Mouse (Mus musculus) forebrain, embryonic 13.5 days (tissue): ENCODE measurements around the gene Ndufs4. TPM values are rescaled to one million over a fixed set of nuclear protein-coding genes. Genes with fewer than 3 reads are reported as not detected.

Source experiments
- ATAC-seq: fragments of 200-750 bp; cut with Nextera tagmentation; 2 replicates; pipeline ENCODE4 v1.8.0; 2017
- H3K27ac ChIP-seq: fragments of 300-500 bp; sonication (generic); 2 replicates; pipeline ENCODE4 v1.5.1; 2015; ENCODE audit warnings: inconsistent platforms, mild to moderate bottlenecking, moderate library complexity
- H3K27me3 ChIP-seq: fragments of 300-500 bp; sonication (generic); 2 replicates; pipeline ENCODE4 v1.6.1; 2015; ENCODE audit warnings: mild to moderate bottlenecking, inconsistent platforms
- H3K36me3 ChIP-seq: fragments of 300-500 bp; sonication (generic); 2 replicates; pipeline ENCODE4 v1.6.1; 2015; ENCODE audit warnings: mild to moderate bottlenecking, inconsistent platforms; ENCODE audit not compliant: poor library complexity, severe bottlenecking
- H3K4me1 ChIP-seq: fragments of 300-500 bp; sonication (generic); 2 replicates; pipeline ENCODE4 v1.6.1; 2015; ENCODE audit warnings: inconsistent platforms
- H3K4me2 ChIP-seq: fragments of 300-500 bp; sonication (generic); 2 replicates; pipeline ENCODE4 v1.6.1; 2015; ENCODE audit warnings: inconsistent platforms, mild to moderate bottlenecking, moderate library complexity
- H3K4me3 ChIP-seq: fragments of 300-500 bp; sonication (generic); 2 replicates; pipeline ENCODE4 v1.5.1; 2015; ENCODE audit warnings: mild to moderate bottlenecking, inconsistent platforms
- H3K9ac ChIP-seq: fragments of 300-500 bp; sonication (generic); 2 replicates; pipeline ENCODE4 v1.6.1; 2015; ENCODE audit warnings: mild to moderate bottlenecking, inconsistent platforms
- H3K9me3 ChIP-seq: fragments of 300-500 bp; sonication (generic); replicated peaks from 2 replicates; pipeline ENCODE4 v1.6.1; 2016; ENCODE audit warnings: inconsistent platforms
- WGBS: fragments of 180-500 bp; shearing (Covaris S2); methylation state at CpG from one replicate; pipeline ENCODE4 v1.1.7; 2015; 5-methylcytosine and 5-hydroxymethylcytosine counted together
- polyA plus RNA-seq: library from polyadenylated mRNA; unstranded; fragments of >200 nt; fragmentation: Nextera tagmentation; extraction: Ambion mirVana; gene quantifications from 2 replicates; pipeline ENCODE4 v1.2.1, GENCODE M21; 2015

The Ndufs4 gene
- polyA plus RNA-seq, 1 experiment from 2014 or later: 368 TPM

DNA sequence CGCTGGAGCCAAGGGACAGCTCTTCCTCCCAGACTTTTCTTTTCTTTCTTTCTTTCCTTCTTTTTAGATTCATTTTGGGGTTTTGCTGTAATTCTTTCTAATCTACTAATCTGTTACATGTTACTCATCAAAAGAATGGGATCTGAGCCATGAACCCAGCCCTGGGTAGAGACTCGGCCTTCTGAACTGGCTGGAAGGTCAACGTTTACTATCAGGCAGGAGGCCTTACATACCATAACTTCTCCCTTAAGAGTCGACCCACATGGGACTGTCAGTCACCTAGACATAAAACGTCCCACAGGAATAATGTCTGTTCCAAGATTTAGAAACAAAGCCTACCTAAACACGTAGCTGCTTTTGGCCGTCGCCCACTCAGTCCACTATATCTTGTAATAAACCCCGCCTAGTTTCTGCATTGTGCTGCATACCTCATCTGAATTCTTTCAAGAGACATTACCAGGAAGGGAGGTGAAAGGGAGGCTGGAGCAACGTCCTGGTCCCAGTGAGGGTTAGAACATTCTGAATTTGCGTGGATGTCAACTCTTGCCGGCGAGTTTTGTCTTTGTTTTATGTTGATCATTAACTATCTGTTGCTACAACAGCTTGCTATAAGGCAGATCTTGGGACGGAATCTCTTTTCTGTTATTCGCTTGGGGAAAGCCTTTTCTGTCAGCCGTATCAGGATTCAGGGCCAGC lies 116.5 kb downstream of the Ndufs4 start:
- no peak overlapping the region for H3K4me3 ChIP-seq
- H3K9ac ChIP-seq: no peak overlapping the region
- no peak overlapping the region for H3K4me2 ChIP-seq
- H3K4me1 ChIP-seq: no peaks in the 10 kb centered on the region
- no peaks in the 10 kb centered on the region for H3K36me3 ChIP-seq
- 90% methylated on average over 16 of the region's 16 CpGs for WGBS
- no peaks in the 10 kb centered on the region for H3K27me3 ChIP-seq
- no peaks in the 10 kb centered on the region for H3K9me3 ChIP-seq
- H3K27ac ChIP-seq: no peak overlapping the region
- no peak for ATAC-seq

DNA sequence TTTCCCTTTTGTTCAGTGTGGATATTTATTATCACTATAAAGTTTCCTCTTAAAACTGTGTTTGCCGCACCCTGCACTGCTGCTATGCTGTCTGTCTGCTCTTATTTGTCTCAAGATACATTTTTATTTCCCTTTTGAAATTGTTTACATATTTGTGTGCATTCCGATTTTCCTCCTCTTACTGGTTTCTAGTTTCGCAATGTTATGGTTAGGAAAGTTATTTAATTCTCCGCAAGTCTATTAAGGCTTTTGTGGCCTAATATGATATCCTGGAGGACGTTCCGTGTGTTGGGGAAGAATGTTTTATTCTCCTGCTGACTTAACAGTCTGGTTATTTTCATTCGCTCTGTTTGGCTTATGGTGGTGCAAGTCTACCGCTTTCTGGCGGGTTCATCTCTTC lies 120.3 kb downstream of the Ndufs4 start:
- 93% methylated on average over 9 of the region's 9 CpGs for WGBS
- no peak overlapping the region for H3K4me3 ChIP-seq
- no peak overlapping the region for H3K27ac ChIP-seq
- ATAC-seq: no peak
- no peaks in the 10 kb centered on the region for H3K4me1 ChIP-seq
- no peaks in the 10 kb centered on the region for H3K36me3 ChIP-seq
- H3K4me2 ChIP-seq: no peak overlapping the region
- no peak overlapping the region for H3K9ac ChIP-seq
- no peaks in the 10 kb centered on the region for H3K9me3 ChIP-seq
- no peaks in the 10 kb centered on the region for H3K27me3 ChIP-seq

DNA sequence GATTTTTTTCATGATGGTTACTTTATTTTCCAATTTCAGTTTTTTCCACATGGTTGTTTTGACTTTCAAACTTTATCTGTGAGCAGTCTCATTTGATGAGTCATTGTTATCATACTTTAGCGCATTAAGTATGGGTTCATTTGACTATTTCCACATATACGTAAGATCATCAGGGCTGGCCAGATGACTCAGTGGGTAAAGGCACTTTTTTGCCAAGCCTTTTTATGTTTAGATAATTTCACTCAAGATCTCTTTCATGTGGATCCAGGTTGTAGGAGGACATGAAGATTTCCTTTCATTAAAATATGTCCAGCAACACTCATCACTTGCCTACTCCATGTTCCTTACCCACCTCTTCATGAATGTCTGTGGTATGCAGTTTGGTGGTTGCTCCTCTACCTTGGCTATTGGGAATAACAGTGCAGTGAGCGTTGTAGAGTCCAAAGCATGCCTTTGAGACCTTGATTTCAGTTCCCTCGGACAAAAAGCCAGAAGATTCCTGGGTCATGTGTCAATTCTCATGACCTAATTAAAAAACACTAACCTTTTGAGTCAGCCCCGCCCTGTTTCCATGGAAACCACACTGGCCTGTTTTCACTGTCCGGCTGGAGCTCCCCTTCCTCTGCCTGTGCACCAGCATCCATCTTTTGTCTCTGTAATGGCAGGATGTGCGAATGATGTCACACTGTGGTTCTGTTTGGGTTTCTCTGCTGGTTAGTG lies 127.4 kb downstream of the Ndufs4 start:
- no peak for ATAC-seq
- H3K9me3 ChIP-seq: no peaks in the 10 kb centered on the region
- no peak overlapping the region for H3K4me2 ChIP-seq
- WGBS: 66% methylated on average over 7 of the region's 7 CpGs
- H3K27ac ChIP-seq: no peak overlapping the region
- no peaks in the 10 kb centered on the region for H3K36me3 ChIP-seq
- H3K4me1 ChIP-seq: no peaks in the 10 kb centered on the region
- no peaks in the 10 kb centered on the region for H3K27me3 ChIP-seq
- no peak overlapping the region for H3K9ac ChIP-seq
- H3K4me3 ChIP-seq: no peak overlapping the region

DNA sequence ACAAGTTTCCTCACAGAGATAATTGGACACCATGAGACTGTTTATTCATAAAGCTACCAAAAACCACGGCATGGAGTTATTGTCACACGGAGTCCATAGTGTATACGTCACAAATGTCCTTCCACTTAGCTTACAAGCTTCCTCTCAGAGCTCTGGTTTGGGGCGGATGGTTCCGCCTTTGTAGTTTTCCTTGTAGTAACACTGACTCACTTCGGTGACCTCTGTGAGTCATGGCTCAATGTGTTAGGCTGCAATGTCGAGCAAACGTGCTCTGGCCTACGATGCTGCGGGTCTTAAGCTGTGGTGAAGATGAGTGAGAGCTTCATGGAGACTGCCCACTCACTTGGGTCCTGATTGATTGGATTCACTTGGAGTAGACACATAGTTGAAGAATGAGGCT lies 133.4 kb downstream of the Ndufs4 start:
- no peak overlapping the region for H3K4me3 ChIP-seq
- H3K27me3 ChIP-seq: no peaks in the 10 kb centered on the region
- no peaks in the 10 kb centered on the region for H3K36me3 ChIP-seq
- WGBS: 93% methylated on average over 10 of the region's 10 CpGs
- no peak for ATAC-seq
- no peak overlapping the region for H3K27ac ChIP-seq
- no peak overlapping the region for H3K4me2 ChIP-seq
- H3K9me3 ChIP-seq: no peaks in the 10 kb centered on the region
- H3K4me1 ChIP-seq: no peaks in the 10 kb centered on the region
- no peak overlapping the region for H3K9ac ChIP-seq

Other genes with a start within 250 kb of the Ndufs4 start
- gene Fst, start 70.7 kb upstream of the Ndufs4 start, polyA plus RNA-seq: 10.1 and 12.0 TPM in 2 replicates